Mouse (Mus musculus) stomach, embryonic 14.5 days (tissue): ENCODE measurements around the gene Popdc2. TPM values are rescaled to one million over a fixed set of nuclear protein-coding genes. Genes with fewer than 3 reads are reported as not detected.

Source experiments
- ATAC-seq: fragments of 200-750 bp; cut with Nextera tagmentation; 2 replicates; pipeline ENCODE4 v1.8.0; 2017; ENCODE audit warnings: low read depth, moderate TSS enrichment; ENCODE audit not compliant: insufficient number of reproducible peaks, insufficient read depth, low FRiP score
- H3K27ac ChIP-seq: fragments of 300-500 bp; sonication (generic); 2 replicates; pipeline ENCODE4 v1.5.1; 2014; ENCODE audit warnings: mild to moderate bottlenecking, low read length, moderate library complexity, mixed read lengths
- H3K27me3 ChIP-seq: fragments of 300-500 bp; sonication (generic); 2 replicates; pipeline ENCODE4 v1.6.1; 2014; ENCODE audit warnings: low read length, control low read depth, mixed read lengths; ENCODE audit not compliant: control insufficient read depth, insufficient read depth
- H3K36me3 ChIP-seq: fragments of 300-500 bp; sonication (generic); 2 replicates; pipeline ENCODE4 v1.6.1; 2014; ENCODE audit warnings: mild to moderate bottlenecking, control low read depth, low read length, moderate library complexity, mixed read lengths; ENCODE audit not compliant: control insufficient read depth, insufficient read depth
- H3K4me1 ChIP-seq: fragments of 300-500 bp; sonication (generic); 2 replicates; pipeline ENCODE4 v1.6.1; 2014; ENCODE audit warnings: low read length, control low read depth, mixed read lengths; ENCODE audit not compliant: control insufficient read depth, insufficient read depth
- H3K4me2 ChIP-seq: fragments of 300-500 bp; sonication (generic); replicated peaks from 2 replicates; pipeline ENCODE4 v1.6.1; 2014; ENCODE audit warnings: low read depth, low read length, control low read depth
- H3K4me3 ChIP-seq: fragments of 300-500 bp; sonication (generic); 2 replicates; pipeline ENCODE4 v1.5.1; 2014; ENCODE audit warnings: low read depth, low read length, control low read depth
- H3K9ac ChIP-seq: fragments of 300-500 bp; sonication (generic); replicated peaks from 2 replicates; pipeline ENCODE4 v1.6.1; 2014; ENCODE audit warnings: low read depth, mild to moderate bottlenecking, control low read depth, low read length, moderate library complexity, mixed read lengths
- H3K9me3 ChIP-seq: fragments of 300-500 bp; sonication (generic); 2 replicates; pipeline ENCODE4 v1.6.1; 2016; ENCODE audit warnings: low read depth, low read length, control low read depth; ENCODE audit not compliant: control insufficient read depth
- WGBS: fragments of 180-500 bp; shearing (Covaris S2); extraction: QIAGEN DNeasy Blood & Tissue Kit; methylation state at CpG from one replicate; pipeline ENCODE4 v1.1.7; 2014; 5-methylcytosine and 5-hydroxymethylcytosine counted together
- polyA plus RNA-seq: library from polyadenylated mRNA; unstranded; fragments of >200 nt; fragmentation: Nextera tagmentation; extraction: Ambion mirVana; gene quantifications from 2 replicates; pipeline ENCODE4 v1.2.1, GENCODE M21; 2014

Popdc2 gene
- polyA plus RNA-seq, 1 experiment from 2014 or later: 5.4 TPM

DNA sequence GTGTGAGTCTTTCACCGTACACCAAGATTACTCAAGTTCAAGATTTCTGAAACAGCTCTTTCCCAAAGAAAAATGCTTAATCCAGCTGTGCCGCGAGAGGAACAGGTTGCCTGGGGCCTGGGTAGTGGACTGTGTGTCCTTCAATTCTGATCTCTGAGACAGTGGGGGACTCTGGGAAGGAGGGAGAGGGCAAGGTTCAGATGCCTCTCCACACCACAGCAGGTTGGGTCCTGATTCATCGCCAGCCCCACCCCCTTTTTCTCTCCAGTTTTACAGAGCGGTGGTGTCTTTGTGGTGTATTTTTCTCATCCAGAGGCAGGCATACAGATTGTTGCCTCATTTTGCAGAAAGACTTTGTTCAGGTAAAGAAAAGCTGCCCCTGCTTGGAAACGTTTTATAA is 36.3 kb downstream of the Popdc2 start:
- 91% methylated on average over 6 of the region's 6 CpGs for WGBS
- Histone ChIP-seq H3K27me3 (no peaks in the 10 kb centered on the region), H3K27ac (no peak overlapping the region), H3K9me3 (no peaks in the 10 kb centered on the region), H3K4me3 (no peak overlapping the region), H3K4me1 (peaks cover 8% of the 10 kb centered on the region), H3K36me3 (no peaks in the 10 kb centered on the region), H3K9ac (no peak overlapping the region), H3K4me2 (no peak overlapping the region)
- ATAC-seq: no peak

DNA sequence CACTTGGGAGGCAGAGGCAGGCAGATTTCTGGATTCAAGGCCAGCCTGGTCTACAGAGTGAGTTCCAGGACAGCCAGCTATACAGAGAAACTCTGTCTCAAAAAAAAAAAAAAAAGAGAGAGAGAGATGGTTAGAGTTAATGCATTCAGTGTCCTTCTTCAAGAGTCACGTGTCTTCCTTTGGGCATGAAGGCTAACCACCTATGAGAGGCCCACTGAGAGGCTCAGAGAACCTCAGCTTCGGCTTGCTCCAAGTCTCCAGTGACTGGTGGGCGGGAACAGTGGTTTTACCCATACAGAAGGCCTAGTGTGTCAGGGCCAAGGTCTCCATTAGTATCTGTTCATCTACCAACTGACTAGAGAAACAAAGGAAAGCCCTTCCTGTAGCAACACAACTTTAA is 37.1 kb downstream of the Popdc2 start:
- no peaks in the 10 kb centered on the region for H3K36me3 ChIP-seq
- H3K4me1 ChIP-seq: peaks cover 8% of the 10 kb centered on the region
- H3K27ac ChIP-seq: no peak overlapping the region
- WGBS: 77% methylated on average over 3 of the region's 3 CpGs
- peak overlapping the region; percentile 39; the same call in 1 of the 2 replicates for H3K4me2 ChIP-seq
- no peak for ATAC-seq
- no peak overlapping the region for H3K9ac ChIP-seq
- no peak overlapping the region for H3K4me3 ChIP-seq
- H3K9me3 ChIP-seq: no peaks in the 10 kb centered on the region
- no peaks in the 10 kb centered on the region for H3K27me3 ChIP-seq

DNA sequence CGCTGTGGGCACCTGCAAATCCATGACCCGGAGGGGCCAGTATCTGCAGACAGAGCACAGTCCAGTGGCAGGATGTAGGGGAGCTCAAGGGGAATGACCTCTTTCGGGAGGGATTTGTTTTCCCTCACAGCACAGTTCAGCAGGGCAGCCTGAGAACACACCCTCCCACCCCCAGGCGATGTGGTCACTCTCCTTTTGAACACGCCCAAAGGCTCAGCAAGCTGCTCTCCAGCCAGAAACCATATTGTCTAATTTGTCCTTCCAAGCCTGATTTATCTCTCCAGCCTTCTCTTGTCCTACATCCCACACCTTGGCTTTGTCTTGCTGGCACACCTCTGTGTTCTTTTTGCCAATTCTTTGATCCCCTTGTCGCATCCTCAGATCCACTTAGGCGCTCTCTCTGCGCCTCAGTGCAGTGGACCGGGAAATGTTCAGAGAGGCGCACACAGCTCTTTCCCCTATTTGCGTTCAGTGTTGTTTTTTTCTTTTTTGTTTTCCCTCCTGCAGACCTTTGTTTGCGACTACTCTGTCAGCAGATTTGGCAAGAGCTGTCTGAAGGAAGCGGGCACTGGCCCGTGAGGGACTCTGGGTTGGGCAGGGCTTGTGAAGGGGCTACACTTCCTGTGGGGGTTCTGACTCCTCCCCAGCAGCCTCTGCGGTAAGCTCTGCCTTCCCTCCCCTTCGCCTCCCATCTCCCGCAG is 37.7 kb downstream of the Popdc2 start:
- H3K4me1 ChIP-seq: peaks cover 8% of the 10 kb centered on the region
- H3K9ac ChIP-seq: peak overlapping the region; percentile 12; the same call in 1 of the 2 replicates
- H3K36me3 ChIP-seq: no peaks in the 10 kb centered on the region
- 21% methylated on average over 17 of the region's 17 CpGs for WGBS
- H3K4me2 ChIP-seq: peak overlapping the region; percentile 39
- no peaks in the 10 kb centered on the region for H3K9me3 ChIP-seq
- ATAC-seq: peak; percentile 81; the same call in 1 of the 2 replicates
- H3K27ac ChIP-seq: no peak overlapping the region
- peak overlapping the region; percentile 4 for H3K4me3 ChIP-seq
- no peaks in the 10 kb centered on the region for H3K27me3 ChIP-seq

DNA sequence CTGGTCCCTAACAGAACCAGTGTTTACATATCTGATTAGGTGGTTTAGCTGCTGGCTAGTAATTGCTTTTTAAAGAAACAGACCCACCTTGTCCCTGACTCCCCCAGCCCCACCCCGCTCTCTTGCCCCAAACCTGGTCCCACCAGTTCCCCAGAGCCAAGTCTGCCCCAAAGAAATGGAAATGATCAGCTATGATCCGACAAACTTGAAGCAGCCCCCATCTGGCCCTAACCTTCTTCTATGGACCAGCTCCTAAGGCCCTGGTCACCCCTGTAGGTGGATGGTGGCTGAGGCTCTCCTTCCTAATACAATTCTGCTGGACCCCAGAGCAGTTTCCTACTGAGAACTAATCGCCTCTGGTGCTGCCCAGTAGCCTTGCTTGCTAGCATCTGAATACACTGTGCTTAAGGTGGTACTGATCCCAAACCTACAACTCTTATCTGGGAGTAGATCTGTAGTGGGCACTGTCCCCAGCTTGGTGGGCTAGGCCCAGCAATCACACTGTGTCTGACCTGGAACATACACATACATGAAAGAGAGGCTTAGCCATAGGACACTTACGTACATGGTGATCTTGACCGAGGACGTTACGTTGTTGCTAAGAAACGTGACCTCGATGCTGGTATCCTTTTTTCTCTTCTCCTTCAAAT is 38.4 kb downstream of the Popdc2 start:
- no peak for ATAC-seq
- 0 out of 2 replicates have a peak overlapping the region, but pooled peaks have one; percentile 12 for H3K9ac ChIP-seq
- H3K27ac ChIP-seq: no peak overlapping the region
- H3K27me3 ChIP-seq: no peaks in the 10 kb centered on the region
- peak overlapping the region; percentile 4; the same call in 1 of the 2 replicates for H3K4me3 ChIP-seq
- no peaks in the 10 kb centered on the region for H3K36me3 ChIP-seq
- 70% methylated on average over 9 of the region's 9 CpGs for WGBS
- H3K4me2 ChIP-seq: peak overlapping the region; percentile 39
- H3K9me3 ChIP-seq: no peaks in the 10 kb centered on the region
- peaks cover 8% of the 10 kb centered on the region for H3K4me1 ChIP-seq

DNA sequence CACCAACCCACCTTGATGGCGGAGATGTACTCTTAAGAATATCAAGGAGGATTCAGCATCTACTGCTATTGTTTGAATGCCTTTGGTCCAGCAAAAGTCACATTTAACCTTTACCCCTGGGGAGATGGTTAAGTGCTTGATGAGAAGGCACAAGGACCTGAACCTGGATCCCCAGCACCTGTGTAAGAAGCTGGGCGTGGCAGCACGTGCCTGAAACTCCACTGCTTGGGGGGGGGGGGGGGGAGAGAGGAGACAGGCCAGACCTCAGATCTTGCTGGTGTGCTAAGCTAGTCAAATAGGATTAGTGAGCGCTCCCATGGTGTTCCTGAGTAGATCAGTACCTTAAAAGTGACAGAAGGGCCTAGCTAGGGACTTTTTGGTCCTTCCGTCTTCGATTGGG is 39.5 kb downstream of the Popdc2 start:
- no peak overlapping the region for H3K27ac ChIP-seq
- no peaks in the 10 kb centered on the region for H3K27me3 ChIP-seq
- WGBS: 75% methylated on average over 6 of the region's 6 CpGs
- no peak for ATAC-seq
- H3K9me3 ChIP-seq: no peaks in the 10 kb centered on the region
- H3K4me3 ChIP-seq: no peak overlapping the region
- H3K9ac ChIP-seq: no peak overlapping the region
- H3K4me1 ChIP-seq: peaks cover 8% of the 10 kb centered on the region
- no peak overlapping the region for H3K4me2 ChIP-seq
- no peaks in the 10 kb centered on the region for H3K36me3 ChIP-seq

DNA sequence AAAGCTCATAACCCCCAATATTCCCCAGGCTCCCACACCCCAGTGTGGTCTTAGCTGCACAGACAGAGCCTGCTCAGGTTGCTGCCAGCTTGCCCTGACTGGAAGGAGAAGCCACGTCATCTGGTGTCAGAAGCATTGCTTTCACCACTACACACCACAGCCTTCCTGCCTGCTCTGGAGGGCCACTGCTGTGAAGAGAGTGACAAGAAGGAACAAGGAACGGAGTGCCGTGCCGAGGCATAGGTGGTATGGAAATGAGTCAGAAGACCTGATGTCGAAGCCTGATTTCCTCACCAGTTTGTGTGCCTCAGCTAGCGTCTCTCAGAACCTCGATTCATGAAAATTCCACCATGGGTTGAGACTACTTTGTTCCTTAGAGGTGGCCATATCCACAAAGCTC is 41.6 kb downstream of the Popdc2 start:
- no peak overlapping the region for H3K9ac ChIP-seq
- no peak overlapping the region for H3K4me2 ChIP-seq
- no peaks in the 10 kb centered on the region for H3K9me3 ChIP-seq
- WGBS: 85% methylated on average over 7 of the region's 7 CpGs
- no peaks in the 10 kb centered on the region for H3K27me3 ChIP-seq
- no peak overlapping the region for H3K27ac ChIP-seq
- H3K36me3 ChIP-seq: no peaks in the 10 kb centered on the region
- no peak for ATAC-seq
- no peak overlapping the region for H3K4me3 ChIP-seq
- peaks cover 8% of the 10 kb centered on the region for H3K4me1 ChIP-seq

DNA sequence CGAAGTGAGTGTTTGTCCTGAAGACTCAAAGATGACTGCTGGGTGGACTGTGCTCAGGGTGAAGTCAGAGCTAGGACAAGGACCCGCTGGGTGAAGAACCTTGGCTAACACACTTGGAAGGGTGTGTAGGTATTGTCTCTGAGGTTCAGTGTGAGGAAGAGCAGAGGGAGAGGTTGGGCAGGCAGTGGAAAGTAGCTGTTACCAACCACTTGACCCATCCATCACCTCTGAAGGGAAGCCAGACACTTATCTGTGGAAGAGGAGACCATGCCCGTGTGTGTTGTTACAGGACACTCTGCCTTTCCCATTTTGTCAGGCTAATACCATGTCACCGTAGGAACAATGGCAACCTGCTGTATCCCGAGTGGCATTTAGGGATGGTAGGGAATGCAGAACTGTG is 44.3 kb downstream of the Popdc2 start:
- H3K4me2 ChIP-seq: no peak overlapping the region
- no peaks in the 10 kb centered on the region for H3K9me3 ChIP-seq
- no peak overlapping the region for H3K9ac ChIP-seq
- 72% methylated on average over 5 of the region's 5 CpGs for WGBS
- no peak overlapping the region for H3K4me3 ChIP-seq
- ATAC-seq: no peak
- no peaks in the 10 kb centered on the region for H3K27me3 ChIP-seq
- H3K36me3 ChIP-seq: no peaks in the 10 kb centered on the region
- no peak overlapping the region for H3K27ac ChIP-seq
- H3K4me1 ChIP-seq: no peaks in the 10 kb centered on the region

DNA sequence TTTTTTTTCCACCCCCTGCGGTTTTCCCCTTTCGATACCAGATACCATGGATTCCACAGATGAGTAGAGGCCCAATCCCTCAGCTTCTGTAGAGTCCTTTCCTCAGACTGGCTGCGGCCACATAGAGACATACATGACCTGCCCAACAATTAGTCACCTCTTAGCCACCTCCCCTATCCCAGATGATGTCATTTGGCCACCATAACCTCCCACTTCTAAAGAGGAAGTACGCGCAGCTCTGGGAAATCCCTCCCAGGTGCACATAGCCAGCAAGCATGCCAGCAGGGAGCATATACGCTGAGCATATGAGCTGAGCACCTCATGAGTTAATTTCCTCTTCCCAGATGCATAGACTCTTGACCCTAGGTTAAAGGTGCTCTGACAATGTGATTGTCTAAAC is 44.7 kb downstream of the Popdc2 start:
- Histone ChIP-seq H3K9ac (no peak overlapping the region), H3K4me1 (no peaks in the 10 kb centered on the region), H3K4me2 (no peak overlapping the region), H3K9me3 (no peaks in the 10 kb centered on the region), H3K27ac (no peak overlapping the region), H3K27me3 (no peaks in the 10 kb centered on the region), H3K4me3 (no peak overlapping the region), H3K36me3 (no peaks in the 10 kb centered on the region)
- ATAC-seq: no peak
- WGBS: 78% methylated on average over 6 of the region's 6 CpGs
